Mouse (Mus musculus) bone marrow, adult 2 months (tissue): ENCODE measurements around the gene Zmat3.

Source experiments
- CTCF ChIP-seq: fragments of 200-500 bp; IDR thresholded peaks from 2 replicates; pipeline ENCODE4 v1.5.1; 2011; ENCODE audit warnings: low read length, control low read depth; ENCODE audit not compliant: control insufficient read depth, insufficient read depth
- POLR2A ChIP-seq: fragments of 200-500 bp; IDR thresholded peaks from 2 replicates; pipeline ENCODE4 v1.6.1; 2011; ENCODE audit warnings: low read depth, mild to moderate bottlenecking, control low read depth, low read length, borderline replicate concordance; ENCODE audit not compliant: control insufficient read depth

DNA sequence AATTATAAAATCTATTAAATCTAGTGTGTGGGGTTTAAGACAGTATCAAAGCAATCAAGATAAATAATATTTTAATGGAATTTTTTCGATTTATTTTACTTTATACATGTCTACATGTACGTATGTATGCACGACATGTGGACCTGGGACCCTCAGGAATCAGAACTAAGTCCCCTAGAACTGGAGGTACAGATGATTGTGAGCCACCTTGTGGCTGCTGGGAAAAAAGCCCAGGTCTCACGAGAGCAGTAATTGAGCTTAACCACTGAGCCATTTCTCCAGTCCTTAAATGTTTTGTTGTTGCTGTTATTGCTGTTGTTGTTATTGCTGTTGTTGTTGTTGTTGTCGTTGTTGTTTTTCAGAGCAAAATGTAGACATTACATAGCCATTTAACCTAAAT, 21.0 kb downstream of the Zmat3 start:
- TF ChIP-seq POLR2A (no peak), CTCF (no peak)
